Mouse (Mus musculus): ENCODE measurements at regions not wholly inside any gene's neighbourhood (a gene's known extent, or its start where the extent isn't known, plus 50 kb on each side); places are given as distances from the start of the nearest gene placed in this dataset.

GRCm38 (mm10) chr9:116468569-116469250 lies 293.6 kb upstream of the Tgfbr2 start:
- no peak overlapping the region for H3K27ac ChIP-seq (ENCODE audit: insufficient read depth, low read length)
- TF ChIP-seq POLR2A (IDR thresholded peaks at IDR 0.05; ENCODE audit: low read depth, low read length) (no peak), CTCF (IDR thresholded peaks at IDR 0.05; ENCODE audit: borderline replicate concordance, insufficient read depth, low read length) (no peak)

GRCm38 (mm10) chr9:116466336-116466735 lies 291.2 kb upstream of the Tgfbr2 start:
- Histone ChIP-seq H3K4me3 (ENCODE audit: insufficient read depth, low read length) (no peak overlapping the region), H3K27ac (ENCODE audit: insufficient read depth, low read length) (no peak overlapping the region), H3K4me1 (ENCODE audit: control insufficient read depth, insufficient read depth, low read length) (no peaks in the 10 kb centered on the region)
- no peak for TF ChIP-seq POLR2A (IDR thresholded peaks at IDR 0.05; ENCODE audit: low read depth, low read length)
- TF ChIP-seq CTCF (IDR thresholded peaks at IDR 0.05; ENCODE audit: borderline replicate concordance, insufficient read depth, low read length): no peak

More at GRCm38 (mm10) chr9:116468569-116469250, 293.6 kb upstream of the Tgfbr2 start:
- H3K4me3 ChIP-seq (ENCODE audit: insufficient read depth, low read length): no peak overlapping the region
- H3K4me1 ChIP-seq (ENCODE audit: control insufficient read depth, insufficient read depth, low read length): no peaks in the 10 kb centered on the region

GRCm38 (mm10) chr9:116464626-116465025 lies 289.5 kb upstream of the Tgfbr2 start:
- no peaks in the 10 kb centered on the region for H3K4me1 ChIP-seq (ENCODE audit: control insufficient read depth, insufficient read depth, low read length)
- H3K27ac ChIP-seq (ENCODE audit: insufficient read depth, low read length): no peak overlapping the region
- TF ChIP-seq CTCF (IDR thresholded peaks at IDR 0.05; ENCODE audit: borderline replicate concordance, insufficient read depth, low read length) (no peak), POLR2A (IDR thresholded peaks at IDR 0.05; ENCODE audit: low read depth, low read length) (no peak)
- no peak overlapping the region for H3K4me3 ChIP-seq (ENCODE audit: insufficient read depth, low read length)

GRCm38 (mm10) chr9:116462232-116462631 lies 287.1 kb upstream of the Tgfbr2 start:
- TF ChIP-seq POLR2A (IDR thresholded peaks at IDR 0.05; ENCODE audit: low read depth, low read length) (no peak), CTCF (IDR thresholded peaks at IDR 0.05; ENCODE audit: borderline replicate concordance, insufficient read depth, low read length) (no peak)
- H3K4me3 ChIP-seq (ENCODE audit: insufficient read depth, low read length): no peak overlapping the region
- no peaks in the 10 kb centered on the region for H3K4me1 ChIP-seq (ENCODE audit: control insufficient read depth, insufficient read depth, low read length)
- H3K27ac ChIP-seq (ENCODE audit: insufficient read depth, low read length): no peak overlapping the region

GRCm38 (mm10) chr9:116460022-116460421 lies 284.9 kb upstream of the Tgfbr2 start:
- TF ChIP-seq CTCF (IDR thresholded peaks at IDR 0.05; ENCODE audit: borderline replicate concordance, insufficient read depth, low read length): no peak
- H3K4me3 ChIP-seq (ENCODE audit: insufficient read depth, low read length): no peak overlapping the region
- no peaks in the 10 kb centered on the region for H3K4me1 ChIP-seq (ENCODE audit: control insufficient read depth, insufficient read depth, low read length)
- H3K27ac ChIP-seq (ENCODE audit: insufficient read depth, low read length): no peak overlapping the region

DNA sequence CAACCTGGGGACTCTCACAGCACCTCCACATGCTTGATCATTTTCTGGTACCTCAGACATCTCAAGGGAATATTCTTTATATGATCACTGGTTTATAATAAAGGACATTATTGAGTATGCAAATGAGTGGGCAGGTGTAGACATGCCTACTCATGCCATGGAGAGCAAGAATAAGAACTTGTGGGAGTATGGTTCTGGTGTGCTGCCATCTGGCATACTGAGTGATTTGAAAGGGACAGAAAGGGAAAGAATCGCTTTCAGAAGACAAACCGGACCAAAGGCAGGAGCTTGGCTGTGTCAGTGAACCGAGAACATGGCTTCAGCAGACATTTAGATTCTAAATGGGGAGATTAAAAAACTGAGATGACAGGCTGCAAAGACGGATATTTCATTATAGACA lies 276.9 kb upstream of the Tgfbr2 start:
- no peak overlapping the region for H3K27ac ChIP-seq (ENCODE audit: insufficient read depth, low read length)
- H3K4me3 ChIP-seq (ENCODE audit: insufficient read depth, low read length): no peak overlapping the region
- TF ChIP-seq POLR2A (IDR thresholded peaks at IDR 0.05; ENCODE audit: low read depth, low read length): no peak
- TF ChIP-seq CTCF (IDR thresholded peaks at IDR 0.05; ENCODE audit: borderline replicate concordance, insufficient read depth, low read length): no peak
- no peaks in the 10 kb centered on the region for H3K4me1 ChIP-seq (ENCODE audit: control insufficient read depth, insufficient read depth, low read length)

- Histone ChIP-seq H3K27ac (ENCODE audit: insufficient read depth, low read length) (no peak overlapping the region), H3K4me3 (ENCODE audit: insufficient read depth, low read length) (no peak overlapping the region), H3K4me1 (ENCODE audit: control insufficient read depth, insufficient read depth, low read length) (no peaks in the 10 kb centered on the region)
- no peak for TF ChIP-seq CTCF (IDR thresholded peaks at IDR 0.05; ENCODE audit: borderline replicate concordance, insufficient read depth, low read length)
- no peak for TF ChIP-seq POLR2A (IDR thresholded peaks at IDR 0.05; ENCODE audit: low read depth, low read length)
Observed at GRCm38 (mm10) chr9:116450829-116451228, 275.7 kb upstream of the Tgfbr2 start.

DNA sequence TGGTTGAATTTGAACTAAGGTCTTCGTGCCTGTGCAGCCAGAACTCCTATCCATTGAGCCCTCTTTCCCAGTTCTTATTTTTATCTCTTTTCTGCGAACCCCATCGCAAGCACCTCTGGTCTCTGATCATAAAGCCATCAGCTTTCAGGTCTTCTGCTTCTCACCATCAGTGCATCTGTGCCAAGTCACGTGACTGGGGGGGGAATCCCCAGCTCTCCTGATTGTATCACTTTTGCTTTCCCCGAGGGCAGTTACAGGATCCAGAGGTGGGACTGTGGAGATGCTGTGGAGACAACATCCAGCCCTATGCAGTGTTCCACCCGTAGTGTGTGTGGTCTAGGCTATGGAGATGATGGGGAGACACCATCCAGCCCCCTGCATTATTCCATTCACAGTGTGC lies 272.6 kb upstream of the Tgfbr2 start:
- H3K27ac ChIP-seq (ENCODE audit: insufficient read depth, low read length): no peak overlapping the region
- H3K4me1 ChIP-seq (ENCODE audit: control insufficient read depth, insufficient read depth, low read length): no peaks in the 10 kb centered on the region
- no peak overlapping the region for H3K4me3 ChIP-seq (ENCODE audit: insufficient read depth, low read length)
- no peak for TF ChIP-seq POLR2A (IDR thresholded peaks at IDR 0.05; ENCODE audit: low read depth, low read length)
- TF ChIP-seq CTCF (IDR thresholded peaks at IDR 0.05; ENCODE audit: borderline replicate concordance, insufficient read depth, low read length): no peak

DNA sequence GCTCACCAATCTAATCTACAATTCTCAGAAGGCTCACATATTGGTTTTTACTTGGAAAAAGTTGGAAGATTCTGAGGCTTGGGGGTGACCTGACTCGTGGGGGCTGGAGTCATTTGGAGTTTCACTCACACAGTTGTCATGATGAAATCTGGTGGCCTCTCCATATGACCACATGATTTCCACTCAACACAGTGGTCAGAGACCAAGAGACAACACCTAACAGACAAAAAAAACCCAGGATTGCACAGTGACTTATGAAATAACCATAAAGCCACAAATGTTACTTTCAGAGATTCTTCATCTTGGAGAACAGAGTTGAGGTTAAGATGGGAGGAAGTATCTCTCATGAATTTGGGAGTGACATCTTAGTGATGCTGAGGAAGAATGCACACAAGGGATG lies 263.4 kb upstream of the Tgfbr2 start:
- Histone ChIP-seq H3K4me3 (ENCODE audit: insufficient read depth, low read length) (no peak overlapping the region), H3K4me1 (ENCODE audit: control insufficient read depth, insufficient read depth, low read length) (no peaks in the 10 kb centered on the region), H3K27ac (ENCODE audit: insufficient read depth, low read length) (no peak overlapping the region)
- no peak for TF ChIP-seq POLR2A (IDR thresholded peaks at IDR 0.05; ENCODE audit: low read depth, low read length)
- no peak for TF ChIP-seq CTCF (IDR thresholded peaks at IDR 0.05; ENCODE audit: borderline replicate concordance, insufficient read depth, low read length)

- TF ChIP-seq POLR2A (IDR thresholded peaks at IDR 0.05; ENCODE audit: low read depth, low read length) (no peak), CTCF (IDR thresholded peaks at IDR 0.05; ENCODE audit: borderline replicate concordance, insufficient read depth, low read length) (no peak)
- Histone ChIP-seq H3K4me1 (ENCODE audit: control insufficient read depth, insufficient read depth, low read length) (no peaks in the 10 kb centered on the region), H3K4me3 (ENCODE audit: insufficient read depth, low read length) (no peak overlapping the region), H3K27ac (ENCODE audit: insufficient read depth, low read length) (no peak overlapping the region)
Observed at GRCm38 (mm10) chr9:116434414-116434813, 259.3 kb upstream of the Tgfbr2 start.

Data from embryonic fibroblast, embryonic 13.5 days (primary cell).